Mouse (Mus musculus) common myeloid progenitor, adult 5-6 weeks (primary cell): ENCODE data around the gene Clp1. TPM values are rescaled to one million over a fixed set of nuclear protein-coding genes. Genes with fewer than 3 reads are reported as not detected.

ENCODE experiments used
- ATAC-seq: replicated peaks from 2 replicates; pipeline ENCODE4 v1.8.0; 2016; ENCODE audit warnings: low read depth, mild to moderate bottlenecking, moderate TSS enrichment, inconsistent platforms; ENCODE audit not compliant: poor library complexity, severe bottlenecking
- total RNA-seq: library from RNA; stranded (forward); fragments of 200-1000, 187-1606 nt; gene quantifications from 2 replicates; pipeline ENCODE4 v1.2.3, GENCODE M21; 2017

The Clp1 gene
- total RNA-seq = 32.5 and 33.7 TPM in 2 replicates

GRCm38 (mm10) chr2:84727172-84727858 lies at the start of gene Clp1:
TSS of gene Clp1 (minus strand) at chr2:84727350.
- ATAC-seq = peak; percentile 95

- ATAC-seq = no peak
Measured at GRCm38 (mm10) chr2:84775665-84776064, 48.5 kb upstream of the Clp1 start.

GRCm38 (mm10) chr2:84775241-84775640 lies 48.1 kb upstream of the Clp1 start, which contains the start of gene Serping1:
TSS of gene Serping1 (minus strand) at chr2:84775444.
- no peak for ATAC-seq

- no peak for ATAC-seq
Measured at GRCm38 (mm10) chr2:84774751-84775150, 47.6 kb upstream of the Clp1 start.

GRCm38 (mm10) chr2:84773195-84773594 lies 46.0 kb upstream of the Clp1 start:
- no peak for ATAC-seq

GRCm38 (mm10) chr2:84772454-84772853 lies 45.3 kb upstream of the Clp1 start:
- ATAC-seq = no peak

GRCm38 (mm10) chr2:84770501-84770900 lies 43.4 kb upstream of the Clp1 start:
- no peak for ATAC-seq

- no peak for ATAC-seq
Measured at GRCm38 (mm10) chr2:84762818-84763217, 35.7 kb upstream of the Clp1 start.

GRCm38 (mm10) chr2:84762295-84762694 lies 35.1 kb upstream of the Clp1 start:
- no peak for ATAC-seq

GRCm38 (mm10) chr2:84761840-84762239 lies 34.7 kb upstream of the Clp1 start:
- no peak for ATAC-seq

GRCm38 (mm10) chr2:84761309-84761708 lies 34.2 kb upstream of the Clp1 start:
- no peak for ATAC-seq

GRCm38 (mm10) chr2:84760777-84761176 lies 33.6 kb upstream of the Clp1 start:
- ATAC-seq = no peak

- peak; percentile 93 for ATAC-seq
Measured at GRCm38 (mm10) chr2:84758542-84759127, 31.5 kb upstream of the Clp1 start.

GRCm38 (mm10) chr2:84757026-84757682 lies 30.0 kb upstream of the Clp1 start:
- peak; percentile 74 for ATAC-seq

GRCm38 (mm10) chr2:84756245-84756644 lies 29.1 kb upstream of the Clp1 start:
- no peak for ATAC-seq

- no peak for ATAC-seq
Measured at GRCm38 (mm10) chr2:84750115-84750514, 23.0 kb upstream of the Clp1 start.

GRCm38 (mm10) chr2:84744126-84744525 lies 17.0 kb upstream of the Clp1 start:
- no peak for ATAC-seq

GRCm38 (mm10) chr2:84743561-84743960 lies 16.4 kb upstream of the Clp1 start, which contains the start of gene Gm19426:
TSS of gene Gm19426 (minus strand) at chr2:84743655.
- peak; percentile 79 for ATAC-seq

GRCm38 (mm10) chr2:84742451-84743283 lies 15.5 kb upstream of the Clp1 start:
- ATAC-seq = peak; percentile 30

- ATAC-seq = no peak
Measured at GRCm38 (mm10) chr2:84741841-84742450, 14.8 kb upstream of the Clp1 start.
